Mouse (Mus musculus) layer of hippocampus, adult 8-10 months (tissue): ENCODE data around the gene Nfkbiz. TPM values are rescaled to one million over a fixed set of nuclear protein-coding genes. Genes with fewer than 3 reads are reported as not detected.

Experiments used
- DNase-seq, 2 experiments: peaks; one replicate each; pipeline ENCODE4 v3.0.0; 2022; ENCODE audit warnings: low spot score in 2 of 2
- total RNA-seq, 4 experiments: library from RNA; stranded (reverse); gene quantifications; 2 replicates each; pipeline ENCODE4 v1.2.4; 2022

Nfkbiz gene
- total RNA-seq, 4 experiments from 2014 or later = 6.2 to 7.2 (median 6.5) TPM

DNA sequence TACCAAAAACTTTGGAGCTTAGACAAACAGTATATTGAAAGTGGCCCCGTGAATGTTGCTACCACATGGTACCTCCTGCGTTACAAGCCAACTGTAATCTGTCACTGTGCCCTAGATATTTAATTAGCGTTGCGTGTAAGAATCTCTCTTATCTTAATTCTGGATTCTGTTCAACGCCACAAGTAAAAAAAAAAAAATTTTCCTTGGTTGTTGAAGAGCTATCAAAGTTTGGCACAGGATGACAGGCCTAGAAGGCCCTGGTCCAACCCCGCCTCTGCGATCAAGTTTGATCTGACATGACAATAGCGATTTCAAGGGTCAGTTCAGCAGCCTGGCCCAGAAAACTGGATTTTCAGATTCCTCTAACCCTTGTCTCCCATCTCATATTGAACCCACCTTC, 6.1 kb downstream of the Nfkbiz start:
- no peak for DNase-seq

DNA sequence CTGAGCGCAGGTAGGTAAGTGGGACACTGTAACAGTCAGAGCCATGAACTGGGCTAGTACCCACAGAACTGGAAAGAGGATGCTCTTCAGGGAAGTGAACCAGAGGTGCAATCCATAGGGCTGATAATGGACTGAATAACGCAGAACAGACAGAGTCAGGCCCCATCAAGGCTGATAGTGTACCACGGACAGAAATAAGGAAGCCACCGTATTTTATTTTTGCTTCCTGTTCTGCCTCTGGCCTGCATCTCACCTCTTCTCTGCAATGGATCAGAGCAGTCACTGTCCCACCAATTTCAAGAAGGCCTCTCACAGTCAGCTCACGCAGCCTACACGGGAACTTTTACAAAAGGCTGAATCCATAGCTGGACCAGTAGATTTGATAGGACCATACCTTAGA, 6.7 kb downstream of the Nfkbiz start:
- DNase-seq = no peak

GRCm38 (mm10) chr16:55831451-55831850, 7.2 kb downstream of the Nfkbiz start:
- DNase-seq = no peak

DNA sequence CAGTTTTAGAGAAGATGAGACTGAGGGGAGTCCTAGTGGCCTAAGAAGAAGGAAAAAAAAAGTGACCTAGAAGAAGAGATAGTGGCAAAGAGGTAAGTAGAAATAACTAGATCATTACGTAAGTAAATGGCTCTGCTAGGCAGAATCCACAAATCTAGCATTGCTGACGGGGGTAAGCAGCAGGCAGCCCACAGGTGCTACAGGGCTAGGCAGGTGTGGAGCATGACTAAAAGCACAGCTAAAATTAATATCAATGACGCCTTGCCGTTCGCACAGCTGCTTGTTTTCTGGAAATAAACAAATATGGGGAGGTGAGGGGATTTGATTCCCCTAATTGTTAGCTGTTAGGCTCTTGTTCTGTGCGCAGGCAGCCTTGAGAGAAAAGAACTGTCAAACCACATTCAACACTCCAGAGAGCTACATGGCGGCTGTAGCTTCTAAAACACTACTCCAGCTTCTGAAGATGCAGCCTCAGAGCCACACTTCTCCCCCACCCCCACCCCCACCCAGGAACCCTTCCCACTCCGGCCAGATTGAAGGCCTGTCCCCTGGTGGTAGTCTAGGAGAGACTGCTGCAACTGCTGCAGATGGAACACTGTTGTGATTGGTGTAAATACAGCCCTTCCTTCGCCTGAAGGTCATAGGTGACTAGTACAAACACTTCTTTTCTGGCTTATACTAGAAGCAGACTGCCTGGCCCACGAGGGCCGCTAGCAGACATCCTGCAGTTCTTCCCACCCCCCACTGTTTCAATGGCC, 15.1 kb downstream of the Nfkbiz start:
- DNase-seq = no peak

- no peak for DNase-seq
Measured at GRCm38 (mm10) chr16:55822741-55823397, 15.8 kb downstream of the Nfkbiz start.

GRCm38 (mm10) chr16:55821997-55822740, 16.5 kb downstream of the Nfkbiz start:
- peak; percentile 66 to 75 for DNase-seq

GRCm38 (mm10) chr16:55821571-55821981, 17.1 kb downstream of the Nfkbiz start:
- DNase-seq = no peak

GRCm38 (mm10) chr16:55820916-55821570, 17.7 kb downstream of the Nfkbiz start:
- no peak for DNase-seq

- DNase-seq = no peak
Measured at GRCm38 (mm10) chr16:55820161-55820915, 18.4 kb downstream of the Nfkbiz start.

GRCm38 (mm10) chr16:55819186-55819861, 19.4 kb downstream of the Nfkbiz start:
- DNase-seq = no peak

DNA sequence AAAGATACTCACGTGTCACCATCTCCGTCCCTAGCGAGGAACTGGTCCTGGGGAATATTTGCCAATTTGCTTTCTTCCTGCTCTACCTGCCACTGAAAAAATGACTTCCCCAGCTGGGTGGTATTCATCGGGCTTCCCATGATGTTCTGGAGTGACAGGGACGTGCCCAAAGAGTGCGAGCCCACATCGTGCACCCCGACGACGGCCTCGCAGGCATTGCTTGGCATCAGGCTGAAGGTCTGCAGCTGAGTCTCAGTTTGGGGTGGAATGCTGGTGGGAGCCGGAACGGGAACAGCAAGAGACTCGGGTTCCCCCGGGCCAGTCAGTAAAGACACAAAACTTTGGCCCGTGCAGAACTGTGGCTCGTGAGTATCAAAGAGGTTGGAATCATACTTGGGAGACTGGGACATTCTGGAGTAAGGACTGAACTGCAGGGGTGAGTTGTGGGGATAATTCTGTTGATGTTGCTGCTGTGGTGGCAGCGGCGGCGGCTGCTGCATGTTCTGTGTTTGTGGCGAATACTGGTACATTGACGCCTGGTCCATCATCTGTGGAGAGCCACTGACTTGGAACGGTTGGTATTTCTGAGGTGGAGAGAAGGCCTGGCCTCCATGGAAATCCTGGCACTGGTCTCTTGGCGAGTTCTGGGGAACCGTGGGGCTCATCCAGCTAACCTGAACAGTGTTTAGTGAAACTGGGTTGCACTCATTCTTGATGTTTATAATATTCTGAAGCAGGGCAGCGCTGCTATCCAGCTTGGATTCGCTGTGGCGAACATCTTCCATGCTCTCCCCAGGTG, 20.8 kb downstream of the Nfkbiz start:
- DNase-seq = no peak

DNA sequence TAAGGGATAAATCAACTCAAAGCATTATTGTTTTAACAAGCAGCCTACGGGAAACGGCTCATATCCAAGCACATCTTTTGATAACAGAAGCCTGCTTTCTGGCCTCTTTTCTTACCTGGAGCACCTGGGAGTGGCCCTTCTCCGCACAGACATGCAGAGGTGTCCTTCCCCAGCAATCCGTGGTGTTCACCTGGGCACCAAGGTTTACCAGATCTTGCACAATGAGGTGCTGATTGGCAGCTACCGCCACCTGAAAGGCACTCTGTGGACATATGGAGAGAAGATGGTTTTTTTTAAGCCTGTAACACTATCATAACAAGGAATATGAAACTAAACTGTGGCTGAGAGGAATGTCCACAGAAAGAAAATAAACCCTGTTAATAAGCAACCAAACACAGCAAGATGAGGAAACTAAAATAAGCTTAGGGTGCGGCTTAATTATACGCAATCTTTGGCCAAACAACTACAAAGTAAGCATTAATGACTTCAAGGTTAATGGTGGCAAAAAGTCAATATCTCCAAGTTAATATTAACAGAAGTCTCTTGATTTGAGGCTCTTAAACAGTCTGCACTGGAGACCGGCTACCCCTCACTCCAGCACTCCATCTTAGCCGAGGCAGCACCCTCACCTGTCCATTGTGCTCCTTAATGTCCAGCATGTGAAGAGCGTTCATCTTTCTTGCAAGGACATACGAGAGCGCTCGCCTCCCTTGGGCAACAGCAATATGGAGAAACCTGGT, 22.3 kb downstream of the Nfkbiz start:
- DNase-seq = no peak

GRCm38 (mm10) chr16:55815466-55815865, 23.2 kb downstream of the Nfkbiz start:
- no peak for DNase-seq

DNA sequence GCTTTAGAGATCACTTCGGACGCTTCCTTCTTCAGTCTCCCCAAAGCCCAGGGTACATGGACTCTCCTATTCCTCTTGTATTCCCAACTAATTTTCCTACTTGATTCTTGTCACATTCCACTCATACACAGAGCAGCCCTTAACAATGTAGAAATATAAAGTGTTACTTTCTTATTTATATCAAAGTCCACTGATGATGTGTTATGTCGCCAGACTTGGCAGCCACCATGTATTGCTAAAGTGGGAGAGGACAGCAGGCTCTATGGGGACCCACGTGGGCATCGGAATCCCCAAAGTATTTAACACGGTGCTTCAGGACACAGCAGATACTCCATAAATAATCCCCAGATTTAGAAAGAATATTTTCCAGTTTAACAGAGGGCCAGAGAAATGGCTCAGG, 24.0 kb downstream of the Nfkbiz start:
- no peak for DNase-seq

GRCm38 (mm10) chr16:55813916-55814315, 24.8 kb downstream of the Nfkbiz start:
- DNase-seq = no peak

GRCm38 (mm10) chr16:55811792-55812191, 26.9 kb downstream of the Nfkbiz start:
- no peak for DNase-seq

- DNase-seq = no peak
Measured at GRCm38 (mm10) chr16:55809779-55810514, 28.8 kb downstream of the Nfkbiz start.

DNA sequence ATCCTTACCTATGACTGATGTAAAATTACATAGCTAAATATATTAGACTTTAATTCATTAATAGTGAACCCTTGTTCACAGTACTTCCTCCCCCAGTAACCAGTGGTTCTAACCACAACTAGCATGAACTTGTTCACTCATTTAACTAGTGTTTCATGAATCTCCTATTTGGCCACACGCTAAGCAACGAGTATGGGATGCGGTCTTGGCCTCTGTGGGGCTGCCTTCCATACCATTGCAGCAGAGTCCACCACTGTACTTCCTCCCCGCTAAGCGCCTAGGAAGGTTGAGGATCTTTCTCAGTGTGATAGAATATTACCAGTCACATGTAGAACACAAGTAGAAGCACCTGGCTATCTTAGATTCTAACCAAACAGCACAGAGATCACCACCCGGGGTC, 29.4 kb downstream of the Nfkbiz start:
- DNase-seq = no peak
